Comparison of ENCODE assay signal across 17 mouse cellular contexts in genomic region chr1:144355041-144355440, GRCm38 (mm10).
"Had no signal": no experiment of that assay in that cellular context is flagged by ENCODE, and none has a peak within 500 bp of the region (broad histone marks: within the 10 kb centered on the region; RNA-seq: fewer than 3 reads in every experiment).

No protein-coding gene starts in this region.

- H3K9me3 ChIP-seq: lung, embryonic 15.5 days; megakaryocyte, embryonic 14.5 days; midbrain, embryonic 13.5 days; midbrain, embryonic 15.5 days; neural tube, embryonic 12.5 days; stomach, embryonic 15.5 days had no signal

- ATAC-seq: lung, postnatal 0 days; midbrain, embryonic 13.5 days; midbrain, embryonic 15.5 days had no signal

- H3K4me3 ChIP-seq: lung, embryonic 15.5 days; megakaryocyte, embryonic 14.5 days; midbrain, embryonic 13.5 days; midbrain, embryonic 15.5 days; neural tube, embryonic 12.5 days; stomach, embryonic 15.5 days had no signal

- H3K9ac ChIP-seq: lung, embryonic 15.5 days; midbrain, embryonic 13.5 days; midbrain, embryonic 15.5 days; neural tube, embryonic 12.5 days; stomach, embryonic 15.5 days had no signal

- DNase-seq: lung, adult 2 months; lung, postnatal 14 days; lung, postnatal 36 days; right cerebral cortex, adult 18-20 months; thymus, adult 2 months; thymus, postnatal 25 days; thymus, postnatal 4 days had no signal

- H3K27ac ChIP-seq: lung, embryonic 15.5 days; macrophage; midbrain, embryonic 13.5 days; midbrain, embryonic 15.5 days; neural tube, embryonic 12.5 days; stomach, embryonic 15.5 days; stomach, postnatal 0 days had no signal

- H3K27me3 ChIP-seq: lung, embryonic 15.5 days; megakaryocyte, embryonic 14.5 days; midbrain, embryonic 13.5 days; midbrain, embryonic 15.5 days; neural tube, embryonic 12.5 days; stomach, embryonic 15.5 days had no signal

- H3K36me3 ChIP-seq: lung, embryonic 15.5 days; midbrain, embryonic 13.5 days; midbrain, embryonic 15.5 days; neural tube, embryonic 12.5 days; stomach, embryonic 15.5 days had no signal

- H3K4me2 ChIP-seq: lung, embryonic 15.5 days; midbrain, embryonic 11.5 days; midbrain, embryonic 13.5 days; midbrain, embryonic 15.5 days; neural tube, embryonic 12.5 days; stomach, embryonic 15.5 days had no signal

- H3K4me1 ChIP-seq: lung, embryonic 15.5 days; midbrain, embryonic 13.5 days; midbrain, embryonic 15.5 days; neural tube, embryonic 12.5 days; stomach, embryonic 15.5 days had no signal
